Mouse (Mus musculus) Muller cell, postnatal 12 days (primary cell): ENCODE measurements around the gene Ccdc91.

Experiments
- DNase-seq: peaks from one replicate; pipeline ENCODE4 v3.0.0-alpha.2; 2015; ENCODE audit errors: inconsistent ontology term

The Ccdc91 gene

DNA sequence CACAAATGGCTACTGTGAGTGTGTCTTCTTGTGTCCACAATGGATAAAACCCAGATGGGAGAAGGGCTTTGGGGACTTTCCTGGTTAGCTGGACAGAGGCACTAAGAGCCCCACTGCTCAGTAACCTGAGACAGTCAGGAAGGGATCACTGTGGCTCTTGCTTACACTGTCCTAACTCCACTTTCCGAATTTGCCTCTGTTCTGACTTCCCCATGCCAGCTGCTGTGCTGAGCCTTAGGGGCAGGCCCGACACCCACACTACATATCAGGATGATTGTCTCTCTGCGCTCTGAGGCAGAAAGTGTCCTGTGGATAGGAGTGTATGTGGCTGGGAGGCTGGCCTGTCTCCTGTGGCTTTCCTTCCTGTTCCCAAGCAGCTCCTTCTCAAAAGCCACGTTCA lies 97.5 kb downstream of the Ccdc91 start:
- peak; percentile 9 for DNase-seq

DNA sequence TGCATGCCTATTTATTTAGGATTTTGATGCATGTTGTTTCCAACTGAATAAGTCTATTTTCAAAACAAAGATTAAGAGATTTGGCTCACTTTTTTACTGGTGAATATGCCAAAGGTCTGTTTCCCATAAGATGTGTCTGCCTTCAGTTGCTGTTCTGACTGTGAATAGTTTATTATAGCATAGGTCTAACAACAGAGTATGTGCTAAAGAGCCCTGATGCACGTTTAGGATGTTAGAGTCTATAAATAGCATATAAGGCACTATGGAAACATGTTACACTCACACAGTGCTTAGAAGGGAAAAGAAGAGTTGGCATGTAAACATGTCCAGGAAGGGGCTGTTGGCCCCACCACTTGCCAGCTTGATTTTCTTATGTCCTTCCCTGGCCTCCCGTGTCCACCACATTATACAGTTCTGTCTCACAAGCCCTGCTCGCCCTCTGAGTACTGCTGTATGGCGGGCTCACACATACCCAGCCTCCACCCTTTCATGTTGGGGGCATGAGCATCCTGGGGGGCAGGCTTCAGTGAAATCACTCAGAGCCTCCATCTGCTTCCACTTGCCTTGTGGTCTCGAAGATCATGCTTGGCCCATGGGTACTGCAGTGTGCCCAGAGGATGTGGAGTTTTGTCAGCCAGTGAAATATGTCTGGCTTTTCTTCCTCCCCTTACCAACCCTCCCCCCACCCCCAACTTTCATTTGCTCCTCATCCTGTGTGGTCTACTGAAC lies 99.0 kb downstream of the Ccdc91 start:
- no peak for DNase-seq

DNA sequence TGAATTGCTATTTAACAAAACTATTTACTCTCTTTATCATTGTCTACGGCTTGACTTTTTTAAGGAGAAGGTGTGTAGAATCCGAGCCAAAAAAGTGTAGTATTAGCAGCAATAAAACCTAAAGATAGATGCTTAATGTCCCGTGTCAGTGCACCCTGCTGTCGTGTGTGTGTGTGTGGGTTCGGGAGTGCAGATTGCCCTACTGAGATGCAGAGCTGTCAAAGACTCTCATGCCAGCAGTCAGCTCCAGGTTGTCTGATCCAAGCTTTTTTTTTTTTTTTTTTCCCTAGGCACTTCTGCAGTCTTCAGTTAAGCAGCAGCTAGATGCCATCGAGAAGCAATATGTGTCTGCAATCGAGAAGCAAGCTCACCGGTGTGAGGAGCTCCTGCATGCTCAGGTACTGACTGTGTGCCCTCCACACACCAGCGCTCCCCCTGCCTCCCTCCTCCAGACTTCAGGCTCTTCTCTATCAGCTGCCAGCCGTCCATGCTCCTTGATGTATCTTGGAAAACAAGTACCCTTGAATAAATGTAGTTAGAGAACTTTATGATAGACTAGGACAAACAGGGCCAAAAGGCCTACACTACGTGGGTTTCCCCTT lies 99.7 kb downstream of the Ccdc91 start:
- no peak for DNase-seq

DNA sequence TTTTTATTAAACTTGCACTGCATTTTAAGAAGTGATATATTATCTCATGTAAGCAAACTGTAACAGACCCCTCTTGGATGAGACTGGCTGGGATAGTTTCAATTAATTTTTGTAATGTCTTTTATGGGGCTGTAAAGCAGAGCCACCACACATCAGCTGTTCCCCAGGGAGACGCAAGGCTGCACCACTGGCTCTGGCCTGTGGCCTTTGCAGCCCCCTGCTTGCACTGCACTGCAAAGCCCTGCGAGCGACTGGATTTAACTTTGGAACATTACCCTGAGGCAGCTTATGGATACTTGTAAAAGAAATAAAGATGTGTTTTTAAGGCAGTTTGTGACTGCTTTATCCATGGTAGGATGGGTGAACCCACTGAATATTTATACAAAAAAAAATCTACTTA lies 112.0 kb downstream of the Ccdc91 start:
- DNase-seq: no peak

DNA sequence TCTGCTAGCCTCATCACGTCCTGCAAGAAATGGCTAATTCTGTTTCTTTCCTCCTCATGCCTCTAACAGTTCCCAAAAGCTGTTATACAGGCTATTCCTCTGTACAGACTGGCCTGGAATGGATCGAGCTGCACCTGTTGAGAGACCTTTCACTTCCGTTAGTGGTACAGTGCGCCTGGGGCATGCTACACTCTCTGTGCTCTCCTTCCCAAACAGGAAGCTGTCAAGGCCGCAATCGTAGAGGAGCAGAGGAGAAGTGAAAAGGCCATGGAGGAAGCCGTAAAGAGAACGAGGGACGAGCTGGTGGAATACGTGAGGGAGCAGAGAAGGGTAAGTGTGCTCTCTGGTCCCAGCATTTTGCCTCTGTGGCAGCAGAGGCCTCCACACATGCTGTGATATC lies 131.0 kb downstream of the Ccdc91 start:
- DNase-seq: no peak

DNA sequence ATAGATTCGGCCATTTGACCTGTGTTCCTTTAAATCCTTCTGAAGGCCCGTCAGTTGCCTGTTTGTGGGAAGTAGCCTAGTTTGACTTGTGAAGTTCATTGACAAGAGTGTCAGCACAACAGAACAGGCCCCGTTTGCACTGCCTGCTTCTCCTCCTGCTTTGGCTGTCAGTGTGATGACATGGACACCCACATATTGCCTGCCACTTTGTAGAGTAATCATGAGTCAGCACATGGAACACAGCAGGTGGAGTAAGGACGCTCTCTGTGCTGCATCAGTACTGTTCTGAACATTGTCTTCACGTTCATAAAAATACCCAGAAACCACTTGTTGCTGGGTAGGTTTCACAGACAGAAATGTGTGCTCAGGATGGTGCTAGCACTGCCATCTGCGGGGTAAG lies 132.0 kb downstream of the Ccdc91 start:
- no peak for DNase-seq

DNA sequence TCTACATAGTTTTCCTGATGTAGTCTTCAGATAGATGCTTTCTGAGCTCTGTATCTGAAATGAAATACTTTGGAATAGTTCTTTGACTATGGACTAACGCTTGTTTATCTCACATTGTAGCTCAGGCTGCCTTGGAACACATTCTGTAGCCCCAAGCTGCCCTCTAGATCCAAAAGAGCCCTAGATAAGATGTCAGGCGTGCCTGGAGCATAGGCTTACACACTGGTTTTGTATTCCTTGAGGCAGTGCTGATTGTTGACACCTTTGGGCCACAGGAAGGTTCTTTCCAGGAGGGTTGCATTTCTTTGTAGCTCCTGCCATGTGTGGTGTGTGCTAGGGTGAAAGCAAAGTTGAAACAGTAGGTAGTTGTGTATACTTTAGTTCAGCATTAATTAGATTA lies 139.7 kb downstream of the Ccdc91 start:
- no peak for DNase-seq

DNA sequence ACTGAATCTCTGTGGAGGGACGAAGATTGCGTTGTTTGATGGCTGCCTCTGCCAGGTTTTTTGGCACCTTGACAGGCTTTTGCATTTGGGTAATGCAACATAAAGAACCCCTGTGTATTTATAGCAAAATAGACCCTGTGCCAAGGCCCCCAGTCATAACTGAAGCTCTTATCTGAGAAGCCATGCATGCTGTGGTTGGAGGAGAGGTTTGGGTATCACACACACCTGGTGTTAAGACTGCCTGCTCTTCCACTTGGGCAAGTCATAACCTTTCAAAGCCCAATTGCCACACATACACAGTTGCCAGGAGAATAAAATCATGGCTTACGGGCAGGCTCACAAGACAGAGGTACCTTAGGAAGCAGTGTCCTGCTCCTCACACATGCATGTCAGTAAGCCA lies 147.5 kb downstream of the Ccdc91 start:
- no peak for DNase-seq

DNA sequence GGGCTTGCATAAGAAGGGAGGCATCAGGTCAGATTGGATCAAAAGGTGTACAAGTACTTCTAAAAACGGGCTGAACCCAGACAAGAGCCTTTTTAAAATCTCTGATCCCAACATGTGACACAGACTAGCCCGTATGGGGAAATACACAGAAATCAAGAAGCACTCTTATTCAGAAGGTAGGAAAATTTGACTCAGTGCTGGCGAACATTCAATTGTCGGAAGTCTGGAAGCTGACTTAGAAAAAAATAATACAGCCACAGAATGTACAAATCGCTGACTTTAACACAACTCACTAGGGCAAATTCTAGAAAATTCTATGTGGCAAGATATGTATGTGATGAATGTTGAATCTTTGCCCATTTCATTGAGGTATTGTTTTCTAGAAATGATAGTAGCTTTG lies 160.8 kb downstream of the Ccdc91 start:
- DNase-seq: no peak

DNA sequence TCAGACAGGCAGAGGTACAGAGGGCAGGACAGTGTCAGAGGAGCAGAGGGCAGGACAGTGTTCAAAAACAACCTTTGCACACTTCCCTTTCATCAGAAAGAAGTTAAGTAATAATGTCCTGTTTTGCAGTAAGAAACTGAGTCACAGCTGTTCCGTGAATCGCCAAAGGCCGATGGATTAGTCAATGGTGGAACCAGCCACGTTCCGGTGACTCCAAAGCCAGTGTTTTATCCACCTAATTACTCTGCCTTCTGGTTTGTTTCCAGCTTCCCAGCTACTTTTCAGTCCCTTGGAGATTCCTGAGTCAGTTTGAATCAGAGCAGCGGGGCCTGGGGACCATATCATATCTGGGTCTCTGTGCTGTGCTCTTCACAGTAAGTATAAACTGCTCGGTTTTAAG lies 168.2 kb downstream of the Ccdc91 start:
- no peak for DNase-seq

DNA sequence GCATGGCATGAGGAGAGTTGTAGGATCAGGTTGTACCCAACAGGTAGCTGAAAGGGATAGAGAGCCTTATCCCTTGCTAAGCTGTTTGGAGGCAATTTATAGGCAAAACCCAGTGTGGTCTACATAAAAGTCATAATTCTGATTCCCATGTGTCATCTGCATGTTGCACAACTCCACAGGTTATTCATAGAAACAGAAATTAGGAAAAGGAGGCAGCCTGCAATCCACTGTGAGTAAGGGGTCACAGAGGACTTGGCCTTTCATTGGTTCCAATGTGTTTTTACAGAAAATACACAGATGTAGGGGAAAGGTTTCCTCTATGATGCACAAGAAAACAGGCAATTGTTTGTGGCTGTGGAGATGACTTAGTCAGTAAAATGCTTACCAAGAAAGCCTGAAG lies 168.8 kb downstream of the Ccdc91 start:
- no peak for DNase-seq

DNA sequence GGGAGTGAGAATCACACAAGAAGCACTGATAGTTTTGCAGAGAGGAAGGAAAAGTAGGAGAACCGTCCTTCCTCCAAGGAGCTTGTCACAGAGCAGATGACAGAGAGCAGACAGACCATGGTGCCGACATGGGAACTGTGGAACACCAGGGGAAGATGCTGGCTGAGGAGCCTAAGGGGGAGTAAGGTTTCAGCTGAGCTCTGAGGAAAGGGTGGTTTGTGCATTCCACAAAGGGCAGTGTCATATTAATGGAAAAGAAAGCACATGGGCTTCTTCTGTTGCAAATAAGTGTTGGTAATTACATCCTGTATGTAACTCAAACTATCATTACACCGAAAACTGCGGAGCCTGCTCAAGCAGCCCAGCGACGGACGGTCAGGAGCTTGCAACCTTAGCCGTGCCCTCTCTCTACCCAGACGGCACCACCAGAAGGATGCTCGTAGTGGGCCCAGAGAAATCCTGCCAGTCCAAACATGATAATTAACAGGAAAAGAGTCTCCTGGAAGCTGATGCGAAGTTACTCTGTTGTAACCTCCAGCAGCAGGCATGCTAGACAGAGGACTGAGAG lies 170.9 kb downstream of the Ccdc91 start:
- DNase-seq: no peak

DNA sequence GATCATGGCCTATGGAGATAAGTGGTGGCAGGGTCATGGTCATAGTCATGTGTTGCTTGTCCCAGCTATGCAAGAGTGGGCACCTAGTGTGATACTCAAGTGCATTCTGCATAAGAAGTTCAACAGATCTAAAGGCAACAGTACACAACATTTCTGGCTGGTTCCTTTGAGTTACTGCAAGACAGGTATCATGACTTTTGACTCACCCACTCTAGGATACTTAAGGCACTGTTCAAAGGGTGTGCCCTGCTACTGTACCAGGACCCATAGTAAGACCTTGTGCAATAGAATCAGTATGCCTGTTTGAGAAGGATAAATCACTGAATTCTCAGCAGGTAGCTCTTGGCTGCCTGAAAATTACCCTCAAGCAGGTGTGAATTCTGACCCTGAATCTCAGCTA lies 182.4 kb downstream of the Ccdc91 start:
- DNase-seq: no peak

DNA sequence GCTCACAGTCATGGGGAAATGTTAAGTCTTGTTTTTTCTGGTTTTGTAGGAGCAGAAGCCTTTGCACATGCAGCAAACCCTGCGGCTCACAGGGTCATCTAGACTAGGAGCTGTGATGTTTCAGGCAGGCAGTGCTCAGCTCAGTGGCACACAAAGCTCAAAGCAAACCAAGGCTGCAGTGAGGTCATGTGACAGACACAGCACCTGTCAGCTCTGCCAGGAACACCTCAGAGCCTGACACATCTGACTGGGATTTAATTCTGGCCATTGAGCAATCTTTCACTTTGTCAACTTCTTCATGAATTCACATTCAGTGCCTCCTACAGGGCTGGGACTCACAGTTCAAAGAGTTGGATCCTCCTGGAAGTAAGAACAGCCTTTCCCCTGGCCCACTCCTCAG lies 185.1 kb downstream of the Ccdc91 start:
- DNase-seq: no peak

DNA sequence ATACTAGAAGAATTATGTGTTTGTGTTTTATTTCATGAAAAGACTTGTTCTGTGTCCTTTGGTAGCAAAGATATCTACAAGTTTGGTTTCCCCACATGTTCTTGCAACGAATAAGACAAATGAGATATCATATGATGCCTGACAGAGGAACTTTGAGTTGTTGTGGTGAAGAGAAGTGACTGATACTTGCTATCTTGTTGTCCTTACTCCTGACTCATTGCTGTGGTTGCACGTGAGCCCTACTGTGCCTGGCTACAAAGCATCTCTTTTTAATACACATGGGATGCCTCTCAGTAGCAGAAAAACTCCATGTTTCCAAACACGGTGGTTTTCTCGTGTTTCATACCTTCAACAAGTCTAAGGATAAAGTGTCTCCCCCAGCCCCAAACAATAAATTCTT lies 186.2 kb downstream of the Ccdc91 start:
- DNase-seq: no peak

DNA sequence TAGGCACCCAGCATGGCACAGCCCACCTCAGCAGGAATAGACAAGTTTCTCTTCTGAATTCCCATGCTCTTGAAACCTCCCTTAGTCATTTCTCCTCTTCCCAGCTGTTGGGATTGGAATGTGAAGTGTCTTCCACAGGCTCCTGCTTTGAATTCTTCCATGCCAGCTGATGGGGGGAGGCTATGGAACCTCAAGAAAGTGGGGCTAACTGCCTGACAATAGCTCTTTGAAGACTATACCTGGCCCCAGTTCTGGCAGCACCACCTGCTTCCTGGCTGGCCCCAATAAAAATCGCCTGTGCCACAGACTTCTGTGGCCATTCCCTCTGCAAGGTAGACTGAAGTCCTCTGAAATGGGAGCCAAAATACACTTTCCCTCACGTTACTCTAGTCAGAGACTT lies 187.0 kb downstream of the Ccdc91 start:
- DNase-seq: no peak

DNA sequence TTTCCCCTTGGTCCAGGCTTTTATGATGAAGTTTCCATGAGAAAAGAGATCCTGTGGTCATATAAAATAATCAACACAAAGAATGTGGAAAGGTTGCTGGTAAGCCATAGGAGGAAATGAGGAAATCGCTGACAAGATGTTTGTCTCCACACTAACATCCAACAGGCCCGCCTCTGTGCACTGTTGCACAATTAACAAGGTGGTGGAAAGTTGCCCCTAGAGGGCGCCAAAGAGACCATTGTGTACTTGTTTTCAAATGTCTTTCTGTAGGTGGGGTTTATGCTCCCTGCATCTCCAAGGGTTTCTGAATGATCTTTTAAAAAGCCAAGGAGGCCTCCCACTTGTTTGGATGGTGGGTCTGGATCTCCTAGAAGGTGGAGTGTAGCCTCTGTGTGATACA lies 188.7 kb downstream of the Ccdc91 start:
- DNase-seq: peak; percentile 20

DNA sequence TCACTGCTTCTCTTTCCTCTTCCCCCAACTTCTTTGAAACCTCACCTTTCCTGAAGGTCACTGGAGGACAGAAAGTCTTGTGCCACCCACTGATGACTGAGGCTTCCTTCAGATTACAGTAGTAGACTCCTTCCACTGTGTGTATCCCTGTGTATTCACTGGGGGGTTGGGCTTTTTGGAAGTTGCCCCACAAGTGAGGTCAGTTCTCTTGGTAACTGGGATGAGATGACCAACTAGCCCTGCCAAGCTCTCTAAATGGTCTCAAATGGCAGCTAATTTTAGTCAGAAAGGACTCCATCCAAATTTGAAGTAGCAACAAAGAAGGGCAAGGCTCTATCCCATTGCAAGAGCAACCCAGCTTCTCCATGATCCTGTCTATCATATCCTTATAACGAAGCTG lies 195.7 kb downstream of the Ccdc91 start:
- no peak for DNase-seq

DNA sequence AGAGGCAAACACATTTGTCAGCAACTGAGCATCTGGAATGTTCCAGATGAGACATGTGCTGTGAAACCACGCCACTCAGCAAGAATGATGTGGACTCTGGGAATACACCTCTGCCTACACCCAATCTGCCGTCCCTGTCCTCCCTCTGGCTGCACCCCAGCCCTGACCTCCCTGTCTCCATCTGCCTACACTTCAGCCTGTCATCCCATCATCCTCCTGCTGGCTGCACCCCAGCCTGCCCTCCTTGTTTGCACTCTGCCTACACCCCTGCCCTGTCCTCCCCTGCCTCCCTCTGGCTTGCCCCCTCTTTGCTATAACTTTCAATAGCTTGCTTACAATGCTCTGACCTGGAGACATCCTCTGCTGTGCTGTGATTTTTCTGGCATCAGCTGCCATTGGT lies 196.9 kb downstream of the Ccdc91 start:
- DNase-seq: no peak

DNA sequence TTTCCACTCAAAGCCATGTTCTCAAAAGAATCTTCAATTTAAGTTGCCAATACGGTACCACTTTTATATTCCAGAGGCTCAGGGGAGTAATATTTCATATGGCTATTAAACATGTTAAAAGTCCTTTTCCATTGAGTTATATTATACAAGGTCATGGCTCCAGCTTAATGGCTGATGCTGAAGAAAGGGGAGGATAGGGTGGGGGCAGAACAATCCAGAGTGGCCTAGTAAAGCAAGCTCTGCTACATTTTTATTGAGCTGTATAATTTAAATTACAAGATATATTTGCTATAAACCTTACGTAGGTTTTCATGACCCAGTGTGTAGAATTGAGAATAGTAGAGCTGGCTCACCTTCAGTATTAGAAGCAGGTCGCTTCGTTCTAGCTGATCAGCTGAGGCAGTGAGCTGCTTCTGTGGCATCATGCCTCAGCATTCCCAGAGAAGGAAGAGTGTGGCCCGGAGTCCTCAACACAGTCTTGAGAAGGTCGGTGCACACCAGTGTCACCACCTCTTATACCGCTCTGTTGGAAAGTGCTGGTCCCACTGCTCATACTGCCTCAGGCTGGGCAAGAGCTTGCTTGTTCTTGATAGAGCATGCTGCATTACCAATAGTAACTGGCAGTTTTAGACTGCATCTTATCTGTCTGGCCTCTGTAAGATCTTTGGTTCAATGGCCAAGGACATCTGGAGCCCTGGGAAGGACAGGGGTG lies 199.6 kb downstream of the Ccdc91 start:
- no peak for DNase-seq

DNA sequence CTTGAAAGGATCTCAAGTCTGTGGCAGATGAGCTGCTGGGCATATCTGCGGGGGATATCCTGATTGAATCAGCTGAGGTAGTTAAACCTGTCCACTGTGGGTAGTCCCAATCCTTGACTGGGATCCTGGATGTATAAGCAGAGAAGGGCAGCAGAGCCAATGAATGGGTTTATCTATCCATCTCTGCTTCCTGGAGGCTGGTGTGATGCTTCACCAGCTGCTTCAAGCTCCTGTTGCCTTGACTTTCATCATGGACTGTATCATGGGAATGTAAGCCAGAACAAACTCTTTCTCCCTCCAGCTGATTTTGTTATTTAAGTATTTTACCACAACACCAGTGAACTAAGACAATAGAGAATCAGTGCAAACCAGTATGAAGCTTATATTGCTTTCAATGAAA lies 200.6 kb downstream of the Ccdc91 start:
- DNase-seq: no peak
